Comparison of ENCODE assay signal across 9 mouse cellular contexts in the genomic region with DNA sequence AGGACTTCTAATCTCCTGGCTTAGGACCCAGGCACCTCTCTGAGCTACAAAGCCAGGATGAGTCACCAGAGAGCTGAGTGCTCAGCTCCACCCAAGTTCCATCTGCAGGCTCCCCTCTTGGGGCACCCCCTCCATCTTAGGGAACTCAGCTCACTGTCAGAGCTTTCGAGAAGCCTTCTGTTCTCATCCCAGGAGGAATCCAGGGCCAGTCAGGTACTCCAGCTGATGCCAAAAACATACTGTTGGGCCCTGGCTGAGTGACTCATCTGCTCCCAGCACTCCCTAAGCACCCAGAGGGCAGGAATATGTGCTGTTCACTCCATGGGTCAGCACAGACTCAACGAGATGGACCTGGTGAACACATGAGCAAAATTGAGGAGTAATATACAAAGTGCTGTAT.
"Had no signal": no experiment of that assay in that cellular context is flagged by ENCODE, and none has a peak within 500 bp of the region (broad histone marks: within the 10 kb centered on the region; RNA-seq: fewer than 3 reads in every experiment).

No protein-coding gene starts in this region.

- DNase-seq: kidney, postnatal 14 days; kidney, postnatal 4 days; liver, embryonic 13.5 days; lung, adult 2 months; lung, postnatal 14 days; lung, postnatal 4 days; midbrain, embryonic 14.5 days; thymus, adult 18-20 months; thymus, postnatal 36 days had no signal
